Mouse (Mus musculus): Measurements from ENCODE around the gene Mgmt. TPM values are rescaled to one million over a fixed set of nuclear protein-coding genes. Genes with fewer than 3 reads are reported as not detected.

Mgmt gene
- polyA plus RNA-seq, 1 experiment from 2014 or later, result 8.1 TPM

GRCm38 (mm10) chr7:137012687-137013086 lies 118.3 kb downstream of the Mgmt start:
- Histone ChIP-seq H3K9me3 (ENCODE audit: control insufficient read depth, low read length) (no peaks in the 10 kb centered on the region), H3K27me3 (ENCODE audit: control insufficient read depth, insufficient read depth, low read length) (no peaks in the 10 kb centered on the region; the same call in 1 of the 2 replicates), H3K4me2 (ENCODE audit: low read length) (no peak overlapping the region), H3K4me1 (ENCODE audit: control insufficient read depth in 2 of 2, insufficient read depth in 2 of 2, low read length in 2 of 2) (peaks cover 3 to 6% of the 10 kb centered on the region in 2 experiments; a peak in 1 of 4 replicates), H3K27ac (replicated peaks in 1 of 2; ENCODE audit: control insufficient read depth in 1 of 2, insufficient read depth in 1 of 2, low read depth in 2 of 2, low read length in 2 of 2) (no peak overlapping the region), H3K36me3 (ENCODE audit: control insufficient read depth, insufficient read depth, low read length) (no peaks in the 10 kb centered on the region), H3K4me3 (ENCODE audit: control insufficient read depth in 1 of 2, insufficient read depth in 1 of 2, low read depth in 1 of 2, low read length in 2 of 2) (no peak overlapping the region), H3K9ac (ENCODE audit: low read length) (no peak overlapping the region)
- no peak for ATAC-seq (ENCODE audit: insufficient number of reproducible peaks, insufficient read depth, low FRiP score, low read depth)
- WGBS, result 73% methylated on average over 8 of the region's 8 CpGs

GRCm38 (mm10) chr7:137013433-137013832 lies 119.0 kb downstream of the Mgmt start:
- no peak for ATAC-seq (ENCODE audit: insufficient number of reproducible peaks, insufficient read depth, low FRiP score, low read depth)
- Histone ChIP-seq H3K36me3 (ENCODE audit: control insufficient read depth, insufficient read depth, low read length) (no peaks in the 10 kb centered on the region), H3K4me2 (ENCODE audit: low read length) (no peak overlapping the region), H3K27me3 (ENCODE audit: control insufficient read depth, insufficient read depth, low read length) (no peaks in the 10 kb centered on the region; the same call in 1 of the 2 replicates), H3K9me3 (ENCODE audit: control insufficient read depth, low read length) (no peaks in the 10 kb centered on the region), H3K4me1 (ENCODE audit: control insufficient read depth in 2 of 2, insufficient read depth in 2 of 2, low read length in 2 of 2) (peaks cover 3 to 6% of the 10 kb centered on the region in 2 experiments; a peak in 1 of 4 replicates), H3K4me3 (ENCODE audit: control insufficient read depth in 1 of 2, insufficient read depth in 1 of 2, low read depth in 1 of 2, low read length in 2 of 2) (no peak overlapping the region), H3K27ac (replicated peaks in 1 of 2; ENCODE audit: control insufficient read depth in 1 of 2, insufficient read depth in 1 of 2, low read depth in 2 of 2, low read length in 2 of 2) (no peak overlapping the region), H3K9ac (ENCODE audit: low read length) (no peak overlapping the region)
- WGBS, result 59% methylated on average over 3 of the region's 3 CpGs

DNA sequence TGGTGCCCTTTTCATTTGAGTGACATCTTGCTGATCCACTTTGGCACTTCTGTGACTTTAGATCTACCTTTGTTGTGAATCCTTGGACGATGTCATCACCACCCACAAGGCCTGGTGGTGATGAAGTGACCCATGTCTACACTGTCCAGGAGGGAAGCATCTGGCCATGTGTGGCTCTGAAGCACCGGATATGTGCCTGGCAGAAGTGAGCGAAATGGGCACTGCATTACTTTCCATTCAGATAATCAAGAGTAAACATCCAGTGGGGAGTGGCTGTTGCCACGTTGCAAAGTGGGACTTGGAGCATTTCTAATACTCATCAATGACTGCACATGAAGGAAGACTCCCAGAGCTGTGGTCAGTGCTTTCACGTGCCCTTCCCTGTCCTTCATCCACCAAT lies 124.2 kb downstream of the Mgmt start:
- Histone ChIP-seq H3K9me3 (ENCODE audit: control insufficient read depth, low read length) (no peaks in the 10 kb centered on the region), H3K27ac (replicated peaks in 1 of 2; ENCODE audit: control insufficient read depth in 1 of 2, insufficient read depth in 1 of 2, low read depth in 2 of 2, low read length in 2 of 2) (no peak overlapping the region), H3K4me2 (ENCODE audit: low read length) (no peak overlapping the region), H3K4me3 (ENCODE audit: control insufficient read depth in 1 of 2, insufficient read depth in 1 of 2, low read depth in 1 of 2, low read length in 2 of 2) (no peak overlapping the region), H3K4me1 (ENCODE audit: control insufficient read depth in 2 of 2, insufficient read depth in 2 of 2, low read length in 2 of 2) (no peaks in the 10 kb centered on the region), H3K36me3 (ENCODE audit: control insufficient read depth, insufficient read depth, low read length) (no peaks in the 10 kb centered on the region), H3K27me3 (ENCODE audit: control insufficient read depth, insufficient read depth, low read length) (no peaks in the 10 kb centered on the region), H3K9ac (ENCODE audit: low read length) (no peak overlapping the region)
- ATAC-seq (ENCODE audit: insufficient number of reproducible peaks, insufficient read depth, low FRiP score, low read depth), result no peak
- WGBS, result 80% methylated on average over 5 of the region's 5 CpGs

GRCm38 (mm10) chr7:137020195-137020594 lies 125.8 kb downstream of the Mgmt start:
- H3K9me3 ChIP-seq (ENCODE audit: control insufficient read depth, low read length), result no peaks in the 10 kb centered on the region
- H3K4me1 ChIP-seq (ENCODE audit: control insufficient read depth in 2 of 2, insufficient read depth in 2 of 2, low read length in 2 of 2), result no peaks in the 10 kb centered on the region
- no peak overlapping the region for H3K4me3 ChIP-seq (ENCODE audit: control insufficient read depth in 1 of 2, insufficient read depth in 1 of 2, low read depth in 1 of 2, low read length in 2 of 2)
- ATAC-seq (ENCODE audit: insufficient number of reproducible peaks, insufficient read depth, low FRiP score, low read depth), result no peak
- 84% methylated on average over 6 of the region's 6 CpGs for WGBS
- no peaks in the 10 kb centered on the region for H3K27me3 ChIP-seq (ENCODE audit: control insufficient read depth, insufficient read depth, low read length)
- H3K9ac ChIP-seq (ENCODE audit: low read length), result no peak overlapping the region
- H3K36me3 ChIP-seq (ENCODE audit: control insufficient read depth, insufficient read depth, low read length), result no peaks in the 10 kb centered on the region
- H3K4me2 ChIP-seq (ENCODE audit: low read length), result no peak overlapping the region
- H3K27ac ChIP-seq (replicated peaks in 1 of 2; ENCODE audit: control insufficient read depth in 1 of 2, insufficient read depth in 1 of 2, low read depth in 2 of 2, low read length in 2 of 2), result no peak overlapping the region

GRCm38 (mm10) chr7:137030789-137031188 lies 136.4 kb downstream of the Mgmt start:
- Histone ChIP-seq H3K9ac (ENCODE audit: low read length) (no peak overlapping the region), H3K27ac (replicated peaks in 1 of 2; ENCODE audit: control insufficient read depth in 1 of 2, insufficient read depth in 1 of 2, low read depth in 2 of 2, low read length in 2 of 2) (no peak overlapping the region), H3K4me1 (ENCODE audit: control insufficient read depth in 2 of 2, insufficient read depth in 2 of 2, low read length in 2 of 2) (0 out of 4 replicates have a peak, but pooled peaks cover 0 to 4% of the 10 kb centered on the region in 2 experiments), H3K4me2 (ENCODE audit: low read length) (no peak overlapping the region), H3K27me3 (ENCODE audit: control insufficient read depth, insufficient read depth, low read length) (no peaks in the 10 kb centered on the region), H3K36me3 (ENCODE audit: control insufficient read depth, insufficient read depth, low read length) (no peaks in the 10 kb centered on the region), H3K9me3 (ENCODE audit: control insufficient read depth, low read length) (peaks cover 5% of the 10 kb centered on the region; the same call in 1 of the 2 replicates), H3K4me3 (ENCODE audit: control insufficient read depth in 1 of 2, insufficient read depth in 1 of 2, low read depth in 1 of 2, low read length in 2 of 2) (no peak overlapping the region)
- WGBS, result 92% methylated on average over 4 of the region's 4 CpGs
- no peak for ATAC-seq (ENCODE audit: insufficient number of reproducible peaks, insufficient read depth, low FRiP score, low read depth)

DNA sequence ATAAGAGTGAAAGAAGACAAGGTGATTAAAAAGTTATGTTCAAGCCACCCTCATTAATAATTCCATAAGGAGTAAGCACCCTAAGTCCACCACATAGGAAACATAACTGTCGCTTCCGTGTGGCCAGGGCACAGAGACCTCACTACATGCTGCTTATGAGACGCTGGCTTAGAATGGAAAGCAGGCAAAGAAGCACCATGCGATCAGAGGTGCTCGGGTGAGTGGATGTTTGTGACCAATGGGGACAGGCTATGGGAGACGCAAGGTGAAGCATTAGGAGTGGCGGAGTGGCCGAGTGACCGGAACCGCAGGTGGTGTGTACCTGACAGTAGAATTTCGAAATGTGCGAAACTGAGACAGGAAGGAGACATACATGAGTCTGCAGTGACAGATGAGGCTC lies 138.8 kb downstream of the Mgmt start:
- H3K36me3 ChIP-seq (ENCODE audit: control insufficient read depth, insufficient read depth, low read length), result no peaks in the 10 kb centered on the region
- no peak overlapping the region for H3K4me3 ChIP-seq (ENCODE audit: control insufficient read depth in 1 of 2, insufficient read depth in 1 of 2, low read depth in 1 of 2, low read length in 2 of 2)
- H3K4me1 ChIP-seq (ENCODE audit: control insufficient read depth in 2 of 2, insufficient read depth in 2 of 2, low read length in 2 of 2), result 0 out of 4 replicates have a peak, but pooled peaks cover 0 to 4% of the 10 kb centered on the region in 2 experiments
- no peak overlapping the region for H3K4me2 ChIP-seq (ENCODE audit: low read length)
- 94% methylated on average over 12 of the region's 12 CpGs for WGBS
- ATAC-seq (ENCODE audit: insufficient number of reproducible peaks, insufficient read depth, low FRiP score, low read depth), result no peak
- no peak overlapping the region for H3K27ac ChIP-seq (replicated peaks in 1 of 2; ENCODE audit: control insufficient read depth in 1 of 2, insufficient read depth in 1 of 2, low read depth in 2 of 2, low read length in 2 of 2)
- H3K9ac ChIP-seq (ENCODE audit: low read length), result no peak overlapping the region
- H3K9me3 ChIP-seq (ENCODE audit: control insufficient read depth, low read length), result peaks cover 5% of the 10 kb centered on the region; the same call in 1 of the 2 replicates
- no peaks in the 10 kb centered on the region for H3K27me3 ChIP-seq (ENCODE audit: control insufficient read depth, insufficient read depth, low read length)

GRCm38 (mm10) chr7:137034986-137035385 lies 140.6 kb downstream of the Mgmt start:
- H3K9ac ChIP-seq (ENCODE audit: low read length), result no peak overlapping the region
- no peak overlapping the region for H3K4me2 ChIP-seq (ENCODE audit: low read length)
- no peak overlapping the region for H3K27ac ChIP-seq (replicated peaks in 1 of 2; ENCODE audit: control insufficient read depth in 1 of 2, insufficient read depth in 1 of 2, low read depth in 2 of 2, low read length in 2 of 2)
- ATAC-seq (ENCODE audit: insufficient number of reproducible peaks, insufficient read depth, low FRiP score, low read depth), result no peak
- H3K4me3 ChIP-seq (ENCODE audit: control insufficient read depth in 1 of 2, insufficient read depth in 1 of 2, low read depth in 1 of 2, low read length in 2 of 2), result no peak overlapping the region
- H3K36me3 ChIP-seq (ENCODE audit: control insufficient read depth, insufficient read depth, low read length), result no peaks in the 10 kb centered on the region
- H3K9me3 ChIP-seq (ENCODE audit: control insufficient read depth, low read length), result peaks cover 5% of the 10 kb centered on the region; the same call in 1 of the 2 replicates
- H3K27me3 ChIP-seq (ENCODE audit: control insufficient read depth, insufficient read depth, low read length), result no peaks in the 10 kb centered on the region
- H3K4me1 ChIP-seq (ENCODE audit: control insufficient read depth in 2 of 2, insufficient read depth in 2 of 2, low read length in 2 of 2), result 0 out of 4 replicates have a peak, but pooled peaks cover 0 to 4% of the 10 kb centered on the region in 2 experiments
- WGBS, result 83% methylated on average over 3 of the region's 3 CpGs

DNA sequence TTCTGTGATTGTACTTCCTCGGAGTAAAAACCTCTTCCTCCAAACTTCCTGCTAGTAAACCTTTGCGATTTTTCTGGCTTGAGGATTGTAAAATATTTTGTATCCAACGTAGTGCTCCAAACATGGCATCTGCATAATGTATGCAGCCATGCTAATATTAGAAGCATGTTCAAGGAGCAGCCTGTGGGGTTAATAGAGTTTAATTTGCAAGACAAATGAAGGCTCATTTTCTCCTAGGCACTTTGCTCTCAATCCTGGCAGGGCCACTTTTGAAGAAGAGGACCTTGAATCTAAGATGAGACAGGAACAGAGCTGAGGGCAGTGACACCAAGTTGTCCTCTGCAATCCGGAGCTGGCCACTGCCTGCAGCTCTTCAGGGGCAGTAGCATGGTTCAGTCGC lies 141.5 kb downstream of the Mgmt start:
- Histone ChIP-seq H3K27ac (replicated peaks in 1 of 2; ENCODE audit: control insufficient read depth in 1 of 2, insufficient read depth in 1 of 2, low read depth in 2 of 2, low read length in 2 of 2) (no peak overlapping the region), H3K9me3 (ENCODE audit: control insufficient read depth, low read length) (peaks cover 5% of the 10 kb centered on the region; the same call in 1 of the 2 replicates), H3K4me3 (ENCODE audit: control insufficient read depth in 1 of 2, insufficient read depth in 1 of 2, low read depth in 1 of 2, low read length in 2 of 2) (no peak overlapping the region), H3K4me2 (ENCODE audit: low read length) (no peak overlapping the region), H3K9ac (ENCODE audit: low read length) (no peak overlapping the region), H3K4me1 (ENCODE audit: control insufficient read depth in 2 of 2, insufficient read depth in 2 of 2, low read length in 2 of 2) (peaks cover 4% of the 10 kb centered on the region in 2 experiments; a peak in 1 of 4 replicates), H3K27me3 (ENCODE audit: control insufficient read depth, insufficient read depth, low read length) (no peaks in the 10 kb centered on the region), H3K36me3 (ENCODE audit: control insufficient read depth, insufficient read depth, low read length) (no peaks in the 10 kb centered on the region)
- WGBS, result 69% methylated on average over 5 of the region's 5 CpGs
- ATAC-seq (ENCODE audit: insufficient number of reproducible peaks, insufficient read depth, low FRiP score, low read depth), result no peak
